Mouse (Mus musculus) left cerebral cortex, adult 9 months (tissue): ENCODE results near the gene Tmem80.

ENCODE experiments used
- DNase-seq, 2 experiments: peaks; one replicate each; pipeline ENCODE4 v3.0.0; 2022; ENCODE audit warnings: low spot score in 2 of 2

Gene Tmem80

DNA sequence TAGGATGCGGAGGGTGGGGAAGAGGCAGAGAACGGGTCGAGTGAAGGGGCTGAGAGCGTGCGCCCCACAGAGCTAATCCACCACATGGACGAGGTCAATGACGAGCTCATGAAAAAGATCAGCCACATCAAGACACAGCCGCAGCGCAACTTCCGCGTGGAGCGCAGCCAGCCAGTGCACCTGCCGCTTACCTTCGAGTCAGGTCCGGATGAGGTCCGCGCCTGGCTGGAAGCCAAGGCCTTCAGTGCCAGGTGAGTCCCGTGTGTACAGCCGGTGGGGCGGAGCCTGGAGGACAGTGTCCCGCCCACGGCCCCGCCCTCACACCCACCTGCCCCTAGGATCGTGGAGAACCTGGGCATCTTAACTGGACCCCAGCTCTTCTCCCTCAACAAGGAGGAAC is 34.0 kb downstream of the Tmem80 start:
- no peak for DNase-seq

DNA sequence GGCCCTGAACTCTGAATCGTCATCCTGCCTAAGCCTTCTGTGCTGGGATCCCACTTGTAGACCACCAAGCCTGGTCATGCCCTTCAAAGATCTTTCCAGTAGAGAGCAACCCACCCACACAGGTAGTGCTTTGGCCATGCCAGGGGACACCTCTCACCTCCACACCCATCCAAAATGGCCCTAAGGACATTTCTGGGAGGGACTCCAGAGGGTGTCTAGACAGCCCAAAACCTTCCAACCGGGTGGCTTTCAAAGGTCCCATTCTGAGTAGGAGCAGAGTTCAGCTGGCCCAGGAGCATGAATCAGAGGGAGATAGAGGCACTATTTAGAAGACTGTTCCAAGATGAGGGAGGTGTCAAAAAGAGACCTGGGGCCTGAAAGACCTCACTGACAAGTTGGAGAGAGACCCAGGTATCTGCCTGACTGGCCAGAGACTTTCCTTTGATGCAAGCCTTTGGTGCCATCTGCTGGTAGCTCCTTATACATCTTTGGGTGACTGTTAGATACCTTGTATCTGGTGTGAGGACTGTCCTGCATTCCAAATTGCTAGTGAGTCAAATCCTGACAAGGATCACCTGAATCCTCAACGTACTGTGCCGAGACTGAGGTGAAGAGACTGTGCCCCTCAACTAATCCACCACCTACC is 35.7 kb downstream of the Tmem80 start:
- DNase-seq, result peak in 1 of 2 experiments; percentile 87

DNA sequence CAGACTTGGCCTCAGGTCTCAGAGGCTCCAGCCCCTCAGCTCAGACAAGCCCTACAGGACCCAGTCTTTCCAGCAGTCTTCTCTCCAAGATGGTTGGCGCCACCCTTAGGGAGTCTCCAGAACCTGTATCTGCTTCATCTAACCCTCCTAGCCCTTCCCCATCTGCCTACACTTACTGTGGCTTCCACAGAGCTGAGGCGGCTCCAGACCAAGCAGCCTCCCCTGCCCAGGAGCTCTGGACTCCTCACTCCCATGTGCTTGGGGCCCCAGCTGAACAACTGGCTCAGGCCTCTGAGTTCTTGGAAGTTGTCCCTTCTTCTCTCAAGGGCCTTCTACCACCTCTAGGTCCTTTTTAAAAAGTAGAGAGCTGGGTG is 36.2 kb downstream of the Tmem80 start:
- DNase-seq, result no peak

- no peak for DNase-seq
These were observed 37.0 kb downstream of the Tmem80 start for GRCm38 (mm10) chr7:141364349-141365048.

GRCm38 (mm10) chr7:141365049-141365445 is 37.5 kb downstream of the Tmem80 start:
- DNase-seq, result peak in 1 of 2 experiments; percentile 47

- DNase-seq, result no peak
These were observed 39.8 kb downstream of the Tmem80 start for GRCm38 (mm10) chr7:141367358-141367757.

- no peak for DNase-seq
These were observed 42.4 kb downstream of the Tmem80 start for GRCm38 (mm10) chr7:141369918-141370317.

- DNase-seq, result no peak
These were observed 44.5 kb downstream of the Tmem80 start for GRCm38 (mm10) chr7:141371942-141372595.

GRCm38 (mm10) chr7:141373611-141374010 is 46.1 kb downstream of the Tmem80 start:
- no peak for DNase-seq

DNA sequence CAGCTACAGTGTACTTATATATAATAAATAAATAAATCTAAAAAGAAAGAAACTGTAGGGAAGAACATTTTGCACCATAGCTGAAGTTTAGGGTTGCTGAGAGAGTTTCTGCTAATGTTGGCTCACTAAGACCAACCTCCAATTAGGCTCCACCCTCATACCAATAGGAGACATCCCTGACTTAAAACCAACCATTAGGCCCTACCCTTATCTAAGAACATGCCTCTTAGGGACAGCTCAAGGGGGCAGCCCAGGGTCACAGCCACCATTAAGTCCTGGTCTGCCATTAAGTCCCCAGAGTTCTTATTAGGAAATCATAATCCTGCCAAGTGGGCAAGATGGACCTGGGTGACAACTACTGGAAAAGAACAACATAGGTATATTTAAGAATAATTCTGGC is 46.9 kb downstream of the Tmem80 start:
- DNase-seq, result no peak

DNA sequence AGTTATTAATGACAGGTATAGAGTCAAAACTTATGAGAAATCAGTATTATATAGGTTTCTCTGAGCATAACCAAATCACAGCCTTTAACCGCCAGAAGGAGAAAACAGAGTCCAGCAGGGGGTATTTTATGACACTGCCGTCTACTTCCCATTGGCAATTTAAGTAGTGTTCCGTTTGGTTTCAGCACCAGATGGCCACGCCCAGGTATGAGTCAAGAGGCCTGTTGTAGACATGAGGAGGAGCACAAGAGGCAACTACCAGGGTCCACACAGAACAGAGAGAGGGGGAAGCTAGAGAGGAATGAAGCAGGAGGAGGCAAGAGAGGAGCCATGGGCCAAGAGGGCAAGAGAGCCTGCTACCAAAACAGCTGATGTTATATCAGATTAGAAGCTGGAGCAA is 52.0 kb downstream of the Tmem80 start:
- DNase-seq, result no peak

DNA sequence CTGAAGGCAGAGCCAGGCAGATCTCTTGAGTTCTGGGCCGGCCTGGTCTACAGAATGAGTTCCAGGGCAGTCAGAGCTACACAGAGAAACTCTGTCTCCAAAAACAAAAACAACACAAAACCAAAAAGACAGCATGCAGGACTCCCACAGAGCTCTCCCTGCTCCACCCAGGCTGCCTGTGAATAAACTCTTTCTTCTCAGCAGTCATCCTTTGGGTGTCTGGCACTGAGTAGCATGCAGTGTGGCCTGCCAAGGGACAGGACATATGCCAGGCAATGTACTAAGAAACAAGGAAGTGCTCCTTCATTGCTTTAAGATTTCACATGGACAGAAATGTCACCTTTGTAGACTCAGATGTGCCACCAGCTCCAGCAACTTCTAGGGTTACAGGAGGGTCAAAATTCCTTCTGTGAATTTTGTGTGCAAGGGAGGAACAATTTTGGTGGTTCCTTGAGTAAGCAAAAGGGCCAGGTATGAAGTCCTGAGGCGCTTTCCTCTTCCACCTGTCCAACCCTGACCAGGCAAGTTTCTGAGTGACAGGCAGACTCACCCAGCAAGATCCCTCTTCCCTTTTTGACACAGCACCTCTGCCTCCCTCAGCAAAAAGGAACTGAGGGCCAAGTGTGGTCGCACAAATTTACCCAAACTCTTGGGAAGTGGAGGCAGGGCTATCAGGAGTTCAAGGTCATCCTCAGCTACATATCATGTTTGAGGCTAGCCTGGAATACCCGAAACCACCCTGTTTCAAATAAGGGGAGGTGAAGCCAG is 53.7 kb downstream of the Tmem80 start:
- no peak for DNase-seq
